23 mouse cellular contexts compared by ENCODE assay signal in the genomic region with DNA sequence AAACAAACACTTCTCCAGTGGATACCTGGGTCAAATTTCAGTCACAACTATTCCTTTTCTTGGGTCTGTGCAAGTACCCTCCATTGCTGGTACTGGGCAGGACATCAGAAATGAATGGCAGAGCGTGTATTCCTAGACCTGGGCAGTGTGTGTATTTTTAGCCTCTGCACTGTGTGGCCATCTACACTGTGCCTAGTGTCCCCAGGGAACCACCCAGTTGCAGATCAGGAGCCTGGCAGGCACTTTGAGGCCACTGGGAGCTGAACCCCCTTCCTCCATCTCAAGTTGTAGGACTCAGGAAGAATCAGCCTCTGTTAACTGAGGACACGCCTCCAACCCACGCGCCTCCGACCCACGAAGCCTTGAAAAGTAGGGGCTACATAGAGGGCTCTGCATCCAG.
"Had no signal": no experiment of that assay in that cellular context is flagged by ENCODE, and none has a peak within 500 bp of the region (broad histone marks: within the 10 kb centered on the region; RNA-seq: fewer than 3 reads in every experiment).

No protein-coding gene starts in this region.

- DNase-seq: kidney, adult 8-10 months; kidney, postnatal 10 days; kidney, postnatal 36 days; liver; lung, adult 18-20 months; lung, postnatal 10 days; lung, postnatal 36 days; right cerebral cortex, adult 18-20 months; right cerebral cortex, postnatal 14 days; right cerebral cortex, postnatal 4 days; spleen, adult 18-20 months; thymus, postnatal 25 days had no signal

- H3K27ac ChIP-seq: kidney, embryonic 15.5 days; limb, embryonic 10.5 days; limb, embryonic 13.5 days; liver, embryonic 12.5 days; liver, embryonic 15.5 days; lung, embryonic 15.5 days; midbrain, embryonic 12.5 days; midbrain, embryonic 15.5 days; neural tube, embryonic 12.5 days; neural tube, embryonic 15.5 days; stomach, embryonic 15.5 days had no signal

- ATAC-seq: liver, embryonic 12.5 days; midbrain, embryonic 15.5 days had no signal

- H3K4me3 ChIP-seq: kidney, embryonic 15.5 days; limb, embryonic 10.5 days; limb, embryonic 13.5 days; liver, embryonic 12.5 days; liver, embryonic 15.5 days; lung, embryonic 15.5 days; midbrain, embryonic 12.5 days; midbrain, embryonic 15.5 days; neural tube, embryonic 12.5 days; neural tube, embryonic 15.5 days; stomach, embryonic 15.5 days had no signal
